Mouse (Mus musculus) left cerebral cortex, postnatal 10 days (tissue): Measurements from ENCODE around the gene Med15. TPM values are rescaled to one million over a fixed set of nuclear protein-coding genes. Genes with fewer than 3 reads are reported as not detected.
"Not testable (repeated sequence)": the region's sequence is repeated elsewhere in the genome, so short reads cannot be mapped to it uniquely, and the experiment has no call there.

ENCODE experiments used
- DNase-seq, 2 experiments: peaks; one replicate each; pipeline ENCODE4 v3.0.0; 2021 to 2022; ENCODE audit warnings: low spot score in 2 of 2, mixed read lengths in 1 of 2; ENCODE audit errors: extremely low spot score in 1 of 2
- intact Hi-C: fragments of 180-260 bp; cut with DNase I; formaldehyde crosslinking; loops from one replicate; pipeline ENCODE4 v1.15.1; 2025
- total RNA-seq, 2 experiments: library from RNA; stranded (reverse); gene quantifications; 2 replicates each; pipeline ENCODE4 v1.2.3; 2021

Med15 gene
- total RNA-seq, 2 experiments from 2014 or later = 65.0 to 70.2 TPM

GRCm38 (mm10) chr16:17636904-17637303, 95.8 kb downstream of the Med15 start:
- intact Hi-C loops = no loop called here
- no peak for DNase-seq

- no peak for DNase-seq
- intact Hi-C loops = no loop called here
Measured at GRCm38 (mm10) chr16:17633481-17634181, 99.1 kb downstream of the Med15 start.

GRCm38 (mm10) chr16:17632580-17632979, 100.1 kb downstream of the Med15 start:
- intact Hi-C loops = no loop called here
- no peak for DNase-seq

GRCm38 (mm10) chr16:17626269-17626555, 106.5 kb downstream of the Med15 start:
- intact Hi-C loops = no loop called here
- no peak for DNase-seq

- intact Hi-C loops = no loop called here
- no peak for DNase-seq
Measured at GRCm38 (mm10) chr16:17625488-17626268, 107.0 kb downstream of the Med15 start.

GRCm38 (mm10) chr16:17621936-17622335, 110.8 kb downstream of the Med15 start:
- intact Hi-C loops = no loop called here
- DNase-seq = no peak

- intact Hi-C loops = loop anchor here (5.0 kb wide), 1 partner anchor 62 kb away; no protein-coding TSS in a partner anchor
- DNase-seq = peak; percentile 84 to 92
Measured at GRCm38 (mm10) chr16:17619198-17620105, 113.2 kb downstream of the Med15 start, which contains the start of gene Smpd4. Gene Smpd4 (plus strand): TSS chr16:17619354.

- intact Hi-C loops = loop anchor here (5.0 kb wide), 1 partner anchor 61 kb away; no protein-coding TSS in a partner anchor
- peak in 1 of 2 experiments; percentile 57 for DNase-seq
Measured at GRCm38 (mm10) chr16:17617922-17618565, 114.6 kb downstream of the Med15 start.

GRCm38 (mm10) chr16:17616212-17616611, 116.5 kb downstream of the Med15 start:
- no peak for DNase-seq
- intact Hi-C loops = loop anchor here (5.0 kb wide), 1 partner anchor 59 kb away; no protein-coding TSS in a partner anchor

- intact Hi-C loops = loop anchor here (5.0 kb wide), 1 partner anchor 57 kb away; no protein-coding TSS in a partner anchor
- not testable (repeated sequence) for DNase-seq
Measured at GRCm38 (mm10) chr16:17614740-17615139, 118.0 kb downstream of the Med15 start.

- DNase-seq = no peak
- intact Hi-C loops = no loop called here
Measured at GRCm38 (mm10) chr16:17611383-17611782, 121.3 kb downstream of the Med15 start.

- intact Hi-C loops = no loop called here
- DNase-seq = no peak
Measured at GRCm38 (mm10) chr16:17605684-17606083, 127.0 kb downstream of the Med15 start.

GRCm38 (mm10) chr16:17604941-17605340, 127.8 kb downstream of the Med15 start:
- intact Hi-C loops = no loop called here
- DNase-seq = no peak

Other genes starting within 250 kb of the Med15 start
- 10 to 100 TPM; 24.4 to 27.2 TPM for gene Aifm3, start 243.3 kb downstream of the Med15 start, total RNA-seq
- gene Lztr1, start 224.2 kb downstream of the Med15 start, total RNA-seq = 100 to 1,000 TPM; 162 to 169 TPM
- gene Thap7, start 201.8 kb downstream of the Med15 start, total RNA-seq = 10 to 100 TPM; 33.2 to 34.8 TPM
- gene Lrrc74b, start 171.6 kb downstream of the Med15 start, total RNA-seq = under 1 TPM; 0.26 to 0.34 TPM
- gene P2rx6, start 171.0 kb downstream of the Med15 start, total RNA-seq = under 1 TPM; 0.16 to 0.24 TPM
- gene Slc7a4, start 149.7 kb downstream of the Med15 start, total RNA-seq = 10 to 100 TPM; 68.2 to 71.1 TPM
- 10 to 100 TPM; 47.7 to 50.1 TPM for gene Smpd4, start 113.5 kb downstream of the Med15 start, total RNA-seq
- gene Ccdc74a, start 86.4 kb downstream of the Med15 start, total RNA-seq = 10 to 100 TPM; 30.3 to 32.3 TPM
- gene Klhl22, start 26.7 kb upstream of the Med15 start, total RNA-seq = 100 to 1,000 TPM in 1 of 2 experiments, 10 to 100 TPM in 1; 96.5 to 101 TPM
- gene Scarf2, start 64.4 kb upstream of the Med15 start, total RNA-seq = 1 to 10 TPM; 3.7 to 4.3 TPM
- 1 to 10 TPM; 4.9 to 5.1 TPM for gene B830017H08Rik, start 100.2 kb upstream of the Med15 start, total RNA-seq
- gene Car15, start 105.5 kb upstream of the Med15 start, total RNA-seq = 1 to 10 TPM; 8.2 to 8.4 TPM
- gene Gm20518, start 158.8 kb upstream of the Med15 start, total RNA-seq = 1 to 10 TPM in 1 of 2 experiments, under 1 TPM in 1; 0.81 to 1.4 TPM
- gene Tssk1, start 161.3 kb upstream of the Med15 start, total RNA-seq = not detected
- 100 to 1,000 TPM; 106 to 107 TPM for gene Dgcr2, start 165.7 kb upstream of the Med15 start, total RNA-seq
- gene Tssk2, start 165.7 kb upstream of the Med15 start, total RNA-seq = not detected
- 10 to 100 TPM; 33.0 to 34.3 TPM for gene Ess2, start 178.5 kb upstream of the Med15 start, total RNA-seq
- gene Gsc2, start 182.2 kb upstream of the Med15 start, total RNA-seq = not detected
- gene Slc25a1, start 195.3 kb upstream of the Med15 start, total RNA-seq = 10 to 100 TPM; 70.0 to 79.6 TPM
- gene Vpreb2, start 247.5 kb upstream of the Med15 start, total RNA-seq = not detected